Mouse (Mus musculus): ENCODE results near the gene Lmcd1. TPM values are rescaled to one million over a fixed set of nuclear protein-coding genes. Genes with fewer than 3 reads are reported as not detected.

Gene Lmcd1
- polyA plus RNA-seq, 1 experiment, result 14.0 TPM

- Histone ChIP-seq H3K27ac (ENCODE audit: insufficient read depth, low read depth, low read length) (no peak overlapping the region), H3K27me3 (replicated peaks; ENCODE audit: control insufficient read depth, insufficient read depth, low read length) (no peaks in the 10 kb centered on the region), H3K36me3 (ENCODE audit: control insufficient read depth, insufficient read depth, low read length) (no peaks in the 10 kb centered on the region), H3K4me1 (ENCODE audit: control insufficient read depth, insufficient read depth, low read length) (peaks cover 5% of the 10 kb centered on the region; the same call in 1 of the 2 replicates), H3K4me3 (ENCODE audit: insufficient read depth, low read depth, low read length) (no peak overlapping the region)
- WGBS, result 71% methylated on average over 4 of the region's 4 CpGs
- TF ChIP-seq POLR2A (IDR thresholded peaks at IDR 0.05; ENCODE audit: low read depth, low read length), result no peak
- no peak for TF ChIP-seq CTCF (conservative IDR thresholded peaks at IDR 0.05; ENCODE audit: insufficient read depth, insufficient read length, low read depth, low read length)
- DNase-seq, result peak; percentile 71
Measured at GRCm38 (mm10) chr6:112339016-112339415, 65.5 kb downstream of the Lmcd1 start.

GRCm38 (mm10) chr6:112350452-112350851 lies 76.9 kb downstream of the Lmcd1 start:
- no peak overlapping the region for H3K4me3 ChIP-seq (ENCODE audit: insufficient read depth, low read depth, low read length)
- 96% methylated on average over 4 of the region's 4 CpGs for WGBS
- no peaks in the 10 kb centered on the region for H3K27me3 ChIP-seq (replicated peaks; ENCODE audit: control insufficient read depth, insufficient read depth, low read length)
- H3K36me3 ChIP-seq (ENCODE audit: control insufficient read depth, insufficient read depth, low read length), result no peaks in the 10 kb centered on the region
- no peak for DNase-seq
- no peak overlapping the region for H3K27ac ChIP-seq (ENCODE audit: insufficient read depth, low read depth, low read length)
- TF ChIP-seq POLR2A (IDR thresholded peaks at IDR 0.05; ENCODE audit: low read depth, low read length), result no peak
- TF ChIP-seq CTCF (conservative IDR thresholded peaks at IDR 0.05; ENCODE audit: insufficient read depth, insufficient read length, low read depth, low read length), result no peak
- H3K4me1 ChIP-seq (ENCODE audit: control insufficient read depth, insufficient read depth, low read length), result no peaks in the 10 kb centered on the region

GRCm38 (mm10) chr6:112359341-112359740 lies 85.8 kb downstream of the Lmcd1 start:
- H3K27ac ChIP-seq (ENCODE audit: insufficient read depth, low read depth, low read length), result no peak overlapping the region
- TF ChIP-seq POLR2A (IDR thresholded peaks at IDR 0.05; ENCODE audit: low read depth, low read length), result no peak
- no peak for TF ChIP-seq CTCF (conservative IDR thresholded peaks at IDR 0.05; ENCODE audit: insufficient read depth, insufficient read length, low read depth, low read length)
- DNase-seq, result peak; percentile 30
- no peaks in the 10 kb centered on the region for H3K36me3 ChIP-seq (ENCODE audit: control insufficient read depth, insufficient read depth, low read length)
- H3K27me3 ChIP-seq (replicated peaks; ENCODE audit: control insufficient read depth, insufficient read depth, low read length), result no peaks in the 10 kb centered on the region
- H3K4me1 ChIP-seq (ENCODE audit: control insufficient read depth, insufficient read depth, low read length), result no peaks in the 10 kb centered on the region
- 94% methylated on average over 1 of the region's 1 CpGs for WGBS
- H3K4me3 ChIP-seq (ENCODE audit: insufficient read depth, low read depth, low read length), result no peak overlapping the region

- no peak overlapping the region for H3K4me3 ChIP-seq (ENCODE audit: insufficient read depth, low read depth, low read length)
- H3K27me3 ChIP-seq (replicated peaks; ENCODE audit: control insufficient read depth, insufficient read depth, low read length), result no peaks in the 10 kb centered on the region
- DNase-seq, result no peak
- no peak overlapping the region for H3K27ac ChIP-seq (ENCODE audit: insufficient read depth, low read depth, low read length)
- TF ChIP-seq CTCF (conservative IDR thresholded peaks at IDR 0.05; ENCODE audit: insufficient read depth, insufficient read length, low read depth, low read length) (no peak), POLR2A (IDR thresholded peaks at IDR 0.05; ENCODE audit: low read depth, low read length) (no peak)
- H3K36me3 ChIP-seq (ENCODE audit: control insufficient read depth, insufficient read depth, low read length), result no peaks in the 10 kb centered on the region
- no peaks in the 10 kb centered on the region for H3K4me1 ChIP-seq (ENCODE audit: control insufficient read depth, insufficient read depth, low read length)
- 90% methylated on average over 8 of the region's 8 CpGs for WGBS
Measured at GRCm38 (mm10) chr6:112360676-112361075, 87.1 kb downstream of the Lmcd1 start.

GRCm38 (mm10) chr6:112362349-112362958 lies 88.9 kb downstream of the Lmcd1 start:
- H3K4me1 ChIP-seq (ENCODE audit: control insufficient read depth, insufficient read depth, low read length), result no peaks in the 10 kb centered on the region
- H3K4me3 ChIP-seq (ENCODE audit: insufficient read depth, low read depth, low read length), result no peak overlapping the region
- 25% methylated on average over 6 of the region's 6 CpGs for WGBS
- peak; percentile 74 for DNase-seq
- H3K27me3 ChIP-seq (replicated peaks; ENCODE audit: control insufficient read depth, insufficient read depth, low read length), result no peaks in the 10 kb centered on the region
- peak; percentile 94 for TF ChIP-seq CTCF (conservative IDR thresholded peaks at IDR 0.05; ENCODE audit: insufficient read depth, insufficient read length, low read depth, low read length)
- TF ChIP-seq POLR2A (IDR thresholded peaks at IDR 0.05; ENCODE audit: low read depth, low read length), result no peak
- H3K36me3 ChIP-seq (ENCODE audit: control insufficient read depth, insufficient read depth, low read length), result no peaks in the 10 kb centered on the region
- no peak overlapping the region for H3K27ac ChIP-seq (ENCODE audit: insufficient read depth, low read depth, low read length)

GRCm38 (mm10) chr6:112364581-112364980 lies 91.0 kb downstream of the Lmcd1 start:
- peak; percentile 67 for DNase-seq

GRCm38 (mm10) chr6:112365294-112365693 lies 91.7 kb downstream of the Lmcd1 start:
- Histone ChIP-seq H3K36me3 (ENCODE audit: control insufficient read depth, insufficient read depth, low read length) (no peaks in the 10 kb centered on the region), H3K4me3 (ENCODE audit: insufficient read depth, low read depth, low read length) (no peak overlapping the region), H3K4me1 (ENCODE audit: control insufficient read depth, insufficient read depth, low read length) (no peaks in the 10 kb centered on the region), H3K27ac (ENCODE audit: insufficient read depth, low read depth, low read length) (no peak overlapping the region), H3K27me3 (replicated peaks; ENCODE audit: control insufficient read depth, insufficient read depth, low read length) (no peaks in the 10 kb centered on the region)
- no peak for DNase-seq
- 72% methylated on average over 10 of the region's 10 CpGs for WGBS
- TF ChIP-seq CTCF (conservative IDR thresholded peaks at IDR 0.05; ENCODE audit: insufficient read depth, insufficient read length, low read depth, low read length) (no peak), POLR2A (IDR thresholded peaks at IDR 0.05; ENCODE audit: low read depth, low read length) (no peak)

More at GRCm38 (mm10) chr6:112364581-112364980, 91.0 kb downstream of the Lmcd1 start:
- Histone ChIP-seq H3K4me1 (ENCODE audit: control insufficient read depth, insufficient read depth, low read length) (no peaks in the 10 kb centered on the region), H3K4me3 (ENCODE audit: insufficient read depth, low read depth, low read length) (no peak overlapping the region), H3K27me3 (replicated peaks; ENCODE audit: control insufficient read depth, insufficient read depth, low read length) (no peaks in the 10 kb centered on the region), H3K27ac (ENCODE audit: insufficient read depth, low read depth, low read length) (no peak overlapping the region), H3K36me3 (ENCODE audit: control insufficient read depth, insufficient read depth, low read length) (no peaks in the 10 kb centered on the region)
- TF ChIP-seq CTCF (conservative IDR thresholded peaks at IDR 0.05; ENCODE audit: insufficient read depth, insufficient read length, low read depth, low read length), result no peak
- no peak for TF ChIP-seq POLR2A (IDR thresholded peaks at IDR 0.05; ENCODE audit: low read depth, low read length)
- WGBS, result 40% methylated on average over 2 of the region's 2 CpGs
